Mouse (Mus musculus) bone marrow macrophage, adult 2 months (primary cell): ENCODE results near the gene Map3k5.

Experiments used
- CTCF ChIP-seq: IDR thresholded peaks from 2 replicates; pipeline ENCODE4 v1.5.1; 2012; ENCODE audit warnings: low read depth, mild to moderate bottlenecking, low read length, moderate library complexity
- POLR2A ChIP-seq: IDR thresholded peaks from 2 replicates; pipeline ENCODE4 v1.6.1; 2012; ENCODE audit warnings: mild to moderate bottlenecking, low read depth, low read length, borderline replicate concordance

- TF ChIP-seq POLR2A (no peak), CTCF (no peak)
Observed at GRCm38 (mm10) chr10:20010018-20010417, 75.7 kb downstream of the Map3k5 start.
